Mouse (Mus musculus) kidney, adult 8-10 months (tissue): ENCODE measurements at regions not wholly inside any gene's neighbourhood (a gene's known extent, or its start where the extent isn't known, plus 50 kb on each side); places are given as distances from the start of the nearest gene placed in this dataset.
"Not testable (repeated sequence)": the region's sequence is repeated elsewhere in the genome, so short reads cannot be mapped to it uniquely, and the experiment has no call there.

Experiments used
- DNase-seq, 2 experiments: peaks; one replicate each; pipeline ENCODE4 v3.0.0; 2022

GRCm38 (mm10) chr8:83837637-83838378 lies 62.1 kb upstream of the Adgrl1 start:
- DNase-seq = no peak

GRCm38 (mm10) chr8:83829851-83830250 lies 70.1 kb upstream of the Adgrl1 start:
- DNase-seq = no peak

- DNase-seq = no peak
These were observed 74.8 kb upstream of the Adgrl1 start for GRCm38 (mm10) chr8:83824925-83825680.

GRCm38 (mm10) chr8:83819086-83819485 lies 78.0 kb upstream of the Adgre5 start:
- no peak for DNase-seq

GRCm38 (mm10) chr8:83810651-83811050 lies 69.5 kb upstream of the Adgre5 start:
- no peak for DNase-seq

- DNase-seq = peak in 1 of 2 experiments; percentile 6
These were observed 64.5 kb upstream of the Adgre5 start for GRCm38 (mm10) chr8:83805612-83806011.

GRCm38 (mm10) chr8:83803312-83803711 lies 62.2 kb upstream of the Adgre5 start:
- not testable (repeated sequence) for DNase-seq

GRCm38 (mm10) chr8:83802506-83802905 lies 61.4 kb upstream of the Adgre5 start:
- no peak for DNase-seq

GRCm38 (mm10) chr8:83799607-83799950 lies 58.5 kb upstream of the Adgre5 start:
- DNase-seq = no peak

GRCm38 (mm10) chr8:83798881-83799606 lies 57.9 kb upstream of the Adgre5 start:
- no peak for DNase-seq

GRCm38 (mm10) chr8:83793491-83794238 lies 52.5 kb upstream of the Adgre5 start:
- no peak for DNase-seq
